Mouse (Mus musculus) right cerebral cortex, postnatal 36 days (tissue): ENCODE measurements around the gene Irf9.

Source experiments
- DNase-seq, 2 experiments: peaks; one replicate each; pipeline ENCODE4 v3.0.0; 2022; ENCODE audit warnings: low spot score in 2 of 2, mixed read lengths in 1 of 2

Irf9 gene

GRCm38 (mm10) chr14:55614565-55615178 lies 11.3 kb downstream of the Irf9 start:
- DNase-seq: no peak

GRCm38 (mm10) chr14:55615876-55616275 lies 12.5 kb downstream of the Irf9 start:
- DNase-seq: no peak

GRCm38 (mm10) chr14:55616844-55617243 lies 13.5 kb downstream of the Irf9 start:
- DNase-seq: no peak

- no peak for DNase-seq
Measured at GRCm38 (mm10) chr14:55617822-55618221, 14.5 kb downstream of the Irf9 start, which contains the start of gene Rec8. Gene Rec8, plus strand, starts transcription at chr14:55618037.

- no peak for DNase-seq
Measured at GRCm38 (mm10) chr14:55618486-55619195, 15.3 kb downstream of the Irf9 start.

GRCm38 (mm10) chr14:55628077-55628827 lies 24.9 kb downstream of the Irf9 start:
- DNase-seq: no peak

GRCm38 (mm10) chr14:55629312-55629711 lies 25.9 kb downstream of the Irf9 start:
- DNase-seq: no peak

GRCm38 (mm10) chr14:55634874-55635522 lies 31.6 kb downstream of the Irf9 start:
- peak; percentile 15 to 17 for DNase-seq

- DNase-seq: peak; percentile 84 to 90
Measured at GRCm38 (mm10) chr14:55635523-55636007, 32.2 kb downstream of the Irf9 start, which contains the start of gene Ipo4. Gene Ipo4, minus strand, starts transcription at chr14:55635957.

GRCm38 (mm10) chr14:55637795-55638194 lies 34.4 kb downstream of the Irf9 start, which contains the start of gene Gm49378:
Gene Gm49378, minus strand, starts transcription at chr14:55637895.
- no peak for DNase-seq

GRCm38 (mm10) chr14:55640816-55641215 lies 37.4 kb downstream of the Irf9 start:
- DNase-seq: no peak

- DNase-seq: no peak
Measured at GRCm38 (mm10) chr14:55641291-55641690, 37.9 kb downstream of the Irf9 start.

GRCm38 (mm10) chr14:55642679-55643059 lies 39.3 kb downstream of the Irf9 start:
- DNase-seq: no peak

GRCm38 (mm10) chr14:55643060-55643907 lies 39.9 kb downstream of the Irf9 start, which contains the start of gene Tm9sf1:
Gene Tm9sf1, minus strand, starts transcription at chr14:55643806.
- peak; percentile 82 to 83 for DNase-seq

GRCm38 (mm10) chr14:55644261-55644888 lies 41.0 kb downstream of the Irf9 start:
- DNase-seq: no peak

- no peak for DNase-seq
Measured at GRCm38 (mm10) chr14:55649884-55650283, 46.5 kb downstream of the Irf9 start, which contains the start of gene Tssk4. Gene Tssk4, plus strand, starts transcription at chr14:55650184.

GRCm38 (mm10) chr14:55651528-55651927 lies 48.2 kb downstream of the Irf9 start:
- DNase-seq: no peak

GRCm38 (mm10) chr14:55656935-55657334 lies 53.6 kb downstream of the Irf9 start:
- DNase-seq: no peak

- DNase-seq: no peak
Measured at GRCm38 (mm10) chr14:55658011-55658410, 54.6 kb downstream of the Irf9 start.
